12 mouse cellular contexts compared by ENCODE assay signal in genomic region chr4:46448886-46449285, GRCm38 (mm10). TPM values are rescaled to one million over a fixed set of nuclear protein-coding genes. Genes with fewer than 3 reads are reported as not detected.
A peak's percentile ranks its signal among the peaks of the same experiment; 100 is the strongest.
DNase-seq lines count a peak whose midpoint lies in the region; ATAC-seq and TF ChIP-seq lines count a peak whose summit lies in the region.
"Had no signal": no experiment of that assay in that cellular context is flagged by ENCODE, and none has a peak within 500 bp of the region (broad histone marks: within the 10 kb centered on the region; RNA-seq: fewer than 3 reads in every experiment).

No protein-coding gene starts in this region.

- H3K9ac ChIP-seq in heart, embryonic 12.5 days, result no peak overlapping the region
- H3K9ac ChIP-seq in heart, embryonic 11.5 days (ENCODE audit: low read depth, low read length), result no peak overlapping the region
- peak overlapping the region; percentile 60 for H3K9ac ChIP-seq in liver, embryonic 14.5 days (replicated peaks)
- H3K9ac ChIP-seq: kidney, embryonic 15.5 days; limb, embryonic 13.5 days; midbrain, embryonic 12.5 days had no signal

- TF ChIP-seq EP300 in liver, embryonic 14.5 days (IDR thresholded peaks at IDR 0.05; ENCODE audit: low read depth), result no peak

- H3K4me2 ChIP-seq in heart, embryonic 12.5 days, result no peak overlapping the region
- H3K4me2 ChIP-seq in heart, embryonic 11.5 days, result no peak overlapping the region
- H3K4me2 ChIP-seq in liver, embryonic 14.5 days (ENCODE audit: low read depth), result peak overlapping the region; percentile 95
- H3K4me2 ChIP-seq: kidney, embryonic 15.5 days; limb, embryonic 13.5 days; midbrain, embryonic 12.5 days had no signal

- H3K36me3 ChIP-seq in heart, embryonic 12.5 days, result no peaks in the 10 kb centered on the region
- H3K36me3 ChIP-seq in heart, embryonic 11.5 days (ENCODE audit: control insufficient read depth, insufficient read depth, low read length), result no peaks in the 10 kb centered on the region
- H3K36me3 ChIP-seq in liver, embryonic 14.5 days (replicated peaks; ENCODE audit: control insufficient read depth, insufficient read depth, low read depth), result peaks cover 10% of the 10 kb centered on the region
- H3K36me3 ChIP-seq: kidney, embryonic 15.5 days; limb, embryonic 13.5 days; midbrain, embryonic 12.5 days had no signal

- peaks cover 22% of the 10 kb centered on the region for H3K4me1 ChIP-seq in heart, embryonic 12.5 days (replicated peaks)
- H3K4me1 ChIP-seq in heart, embryonic 11.5 days (ENCODE audit: control insufficient read depth, insufficient read depth, low read length), result peaks cover 20% of the 10 kb centered on the region
- peaks cover 45 to 46% of the 10 kb centered on the region in 2 experiments for H3K4me1 ChIP-seq in liver, embryonic 14.5 days (replicated peaks; ENCODE audit: control insufficient read depth in 2 of 2, insufficient read depth in 2 of 2, low read length in 1 of 2)

- no peak for TF ChIP-seq CTCF in liver, embryonic 14.5 days (IDR thresholded peaks at IDR 0.05; ENCODE audit: low read depth)
- no peak for TF ChIP-seq CTCF in left cerebral cortex, adult 2 months (IDR thresholded peaks at IDR 0.05)

- WGBS in heart, embryonic 12.5 days, result 35% methylated on average over 6 of the region's 6 CpGs
- WGBS in heart, embryonic 11.5 days (ENCODE audit: insufficient replicate concordance), result 36% methylated on average over 6 of the region's 6 CpGs
- 27% methylated on average over 6 of the region's 6 CpGs for WGBS in liver, embryonic 14.5 days (ENCODE audit: insufficient replicate concordance)

- no peaks in the 10 kb centered on the region for H3K9me3 ChIP-seq in heart, embryonic 12.5 days (replicated peaks)
- H3K9me3 ChIP-seq in heart, embryonic 11.5 days (replicated peaks; ENCODE audit: control insufficient read depth, low read length), result no peaks in the 10 kb centered on the region
- H3K9me3 ChIP-seq in liver, embryonic 14.5 days (ENCODE audit: control insufficient read depth, low read length), result no peaks in the 10 kb centered on the region
- H3K9me3 ChIP-seq: kidney, embryonic 15.5 days; limb, embryonic 13.5 days; midbrain, embryonic 12.5 days had no signal

- intact Hi-C loops in left cerebral cortex, adult 2 months (cut with DNase I), result no loop called here

- H3K27me3 ChIP-seq in heart, embryonic 12.5 days (replicated peaks), result no peaks in the 10 kb centered on the region
- no peaks in the 10 kb centered on the region for H3K27me3 ChIP-seq in heart, embryonic 11.5 days (ENCODE audit: control insufficient read depth, insufficient read depth, low read length)
- H3K27me3 ChIP-seq in liver, embryonic 14.5 days (ENCODE audit: control insufficient read depth, insufficient read depth, low read length), result no peaks in the 10 kb centered on the region
- H3K27me3 ChIP-seq: kidney, embryonic 15.5 days; limb, embryonic 13.5 days had no signal

- H3K27ac ChIP-seq in heart, embryonic 12.5 days (ENCODE audit: poor library complexity, severe bottlenecking), result 0 out of 2 replicates have a peak overlapping the region, but pooled peaks have one; percentile 25
- H3K27ac ChIP-seq in heart, embryonic 11.5 days (ENCODE audit: low read depth, low read length), result no peak overlapping the region
- peak overlapping the region; percentile 90 for H3K27ac ChIP-seq in liver, embryonic 14.5 days
- H3K27ac ChIP-seq in left cerebral cortex, adult 2 months, result no peak overlapping the region
- H3K27ac ChIP-seq: kidney, embryonic 15.5 days; limb, embryonic 13.5 days; midbrain, embryonic 12.5 days had no signal

- ATAC-seq in heart, embryonic 12.5 days (ENCODE audit: insufficient number of reproducible peaks, low FRiP score), result no peak
- ATAC-seq in heart, embryonic 11.5 days (replicated peaks; ENCODE audit: insufficient number of reproducible peaks, low FRiP score, low TSS enrichment), result no peak
- no peak for ATAC-seq in liver, embryonic 14.5 days (ENCODE audit: insufficient read depth)

- peak; percentile 12 for DNase-seq in MN1 (ENCODE audit: low spot score)
- DNase-seq in cerebellum, adult 9-10 months, result peak; percentile 78
- no peak for DNase-seq in liver, embryonic 14.5 days (ENCODE audit: low read depth in 3 of 3, low spot score in 3 of 3)
- no peak for DNase-seq in urinary bladder, postnatal 4 days (ENCODE audit: low spot score in 2 of 2)
- no peak for DNase-seq in left cerebral cortex, adult 2 months (ENCODE audit: extremely low spot score in 1 of 2, low spot score in 2 of 2)

- no peak overlapping the region for H3K4me3 ChIP-seq in heart, embryonic 12.5 days
- H3K4me3 ChIP-seq in heart, embryonic 11.5 days (ENCODE audit: low read depth, low read length), result no peak overlapping the region
- H3K4me3 ChIP-seq in liver, embryonic 14.5 days (ENCODE audit: insufficient read depth in 1 of 2, low read depth in 2 of 2, low read length in 2 of 2), result peak overlapping the region in 1 of 2 experiments; percentile 19; a peak in 1 of 4 replicates
- H3K4me3 ChIP-seq in left cerebral cortex, adult 2 months, result no peak overlapping the region
- H3K4me3 ChIP-seq: kidney, embryonic 15.5 days; limb, embryonic 13.5 days; midbrain, embryonic 12.5 days had no signal

RNA-seq across cellular contexts. Expression of gene Anp32b, which starts 1.8 kb away (rescaled TPM):
- polyA plus RNA-seq in heart, embryonic 12.5 days (2016; fragmentation: Nextera tagmentation; extraction: Ambion mirVana), result 209 and 214 TPM in 2 replicates
- 213 and 243 TPM in 2 replicates for polyA plus RNA-seq in heart, embryonic 11.5 days (2014; fragmentation: Nextera tagmentation; extraction: Ambion mirVana)
- polyA plus RNA-seq in liver, embryonic 14.5 days (2012; rRNA removed), result 60.1 and 171 TPM in 2 replicates
- 351 and 427 TPM in 2 replicates for polyA plus RNA-seq in liver, embryonic 14.5 days (2014; fragmentation: Nextera tagmentation; extraction: Ambion mirVana)
- 10 to 100 TPM; 44.9 to 46.4 TPM for total RNA-seq in left cerebral cortex, adult 2 months (2021)

RNA-seq across cellular contexts. Expression of gene Hemgn, which starts 35.6 kb away (rescaled TPM):
- 9.7 and 12.4 TPM in 2 replicates for polyA plus RNA-seq in heart, embryonic 12.5 days (2016; fragmentation: Nextera tagmentation; extraction: Ambion mirVana)
- polyA plus RNA-seq in heart, embryonic 11.5 days (2014; fragmentation: Nextera tagmentation; extraction: Ambion mirVana), result 64.3 and 76.3 TPM in 2 replicates
- 191 and 274 TPM in 2 replicates for polyA plus RNA-seq in liver, embryonic 14.5 days (2012; rRNA removed)
- polyA plus RNA-seq in liver, embryonic 14.5 days (2014; fragmentation: Nextera tagmentation; extraction: Ambion mirVana), result 293 and 315 TPM in 2 replicates
- total RNA-seq in left cerebral cortex, adult 2 months (2021), result not detected
- total RNA-seq: adrenal gland, adult 18-20 months; gastrocnemius, postnatal 36 days had no signal

RNA-seq across cellular contexts. Expression of gene Nans, which starts 40.2 kb away (rescaled TPM):
- polyA plus RNA-seq in heart, embryonic 12.5 days (2016; fragmentation: Nextera tagmentation; extraction: Ambion mirVana), result 62.2 and 68.3 TPM in 2 replicates
- 75.7 and 84.2 TPM in 2 replicates for polyA plus RNA-seq in heart, embryonic 11.5 days (2014; fragmentation: Nextera tagmentation; extraction: Ambion mirVana)
- 32.9 and 36.0 TPM in 2 replicates for polyA plus RNA-seq in liver, embryonic 14.5 days (2012; rRNA removed)
- 49.4 and 51.8 TPM in 2 replicates for polyA plus RNA-seq in liver, embryonic 14.5 days (2014; fragmentation: Nextera tagmentation; extraction: Ambion mirVana)
- 10 to 100 TPM; 13.9 to 19.8 TPM for total RNA-seq in left cerebral cortex, adult 2 months (2021)

RNA-seq across cellular contexts. Expression of gene Trmo, which starts 59.6 kb away (rescaled TPM):
- 8.3 and 8.7 TPM in 2 replicates for polyA plus RNA-seq in heart, embryonic 12.5 days (2016; fragmentation: Nextera tagmentation; extraction: Ambion mirVana)
- 8.4 and 11.5 TPM in 2 replicates for polyA plus RNA-seq in heart, embryonic 11.5 days (2014; fragmentation: Nextera tagmentation; extraction: Ambion mirVana)
- 13.9 and 16.1 TPM in 2 replicates for polyA plus RNA-seq in liver, embryonic 14.5 days (2012; rRNA removed)
- polyA plus RNA-seq in liver, embryonic 14.5 days (2014; fragmentation: Nextera tagmentation; extraction: Ambion mirVana), result 8.2 and 11.6 TPM in 2 replicates
- total RNA-seq in left cerebral cortex, adult 2 months (2021), result 1 to 10 TPM; 3.6 to 4.6 TPM

Comparison
In these comparisons a context has a peak if more than half of its experiments do, and no peak if none do; other contexts are left out.
1. H3K27ac ChIP-seq: peak in heart, embryonic 12.5 days (single experiment) and liver, embryonic 14.5 days (single experiment); none in heart, embryonic 11.5 days (single experiment) and left cerebral cortex, adult 2 months (single experiment).
2. DNase-seq: peak in MN1 (single experiment) and cerebellum, adult 9-10 months (single experiment); none in liver, embryonic 14.5 days (0 of 3), urinary bladder, postnatal 4 days (0 of 2) and left cerebral cortex, adult 2 months (0 of 2).